Mouse (Mus musculus) myocyte (in vitro differentiated cells): ENCODE data around the gene Rnf145. TPM values are rescaled to one million over a fixed set of nuclear protein-coding genes. Genes with fewer than 3 reads are reported as not detected.

ENCODE experiments used
- H3K27me3 ChIP-seq: one replicate; pipeline ENCODE4 v1.6.1; 2011; ENCODE audit not compliant: control insufficient read depth, insufficient read depth, insufficient read length
- H3K36me3 ChIP-seq: one replicate; pipeline ENCODE4 v1.6.1; 2011; ENCODE audit not compliant: control insufficient read depth, insufficient read depth
- H3K4me2 ChIP-seq: one replicate; pipeline ENCODE4 v1.6.1; 2011; ENCODE audit warnings: low read depth, control low read depth
- H3K4me3 ChIP-seq: one replicate; pipeline ENCODE4 v1.5.1; 2011; ENCODE audit warnings: mild to moderate bottlenecking, control low read depth, moderate library complexity
- H3K79me2 ChIP-seq: one replicate; pipeline ENCODE4 v1.6.1; 2011; ENCODE audit not compliant: control insufficient read depth, insufficient read depth
- H3ac ChIP-seq: one replicate; pipeline ENCODE4 v1.6.1; 2011; ENCODE audit not compliant: control insufficient read depth, insufficient read length
- CEBPB ChIP-seq: IDR thresholded peaks from 2 replicates; pipeline ENCODE4 v1.6.1; 2011; ENCODE audit warnings: mild to moderate bottlenecking, moderate library complexity; ENCODE audit not compliant: poor library complexity, insufficient read depth, severe bottlenecking
- E2F4 ChIP-seq: IDR thresholded peaks from one replicate; pipeline ENCODE4 v1.6.1; 2011; ENCODE audit warnings: mild to moderate bottlenecking, control low read depth, moderate library complexity; ENCODE audit not compliant: insufficient read depth
- MAX ChIP-seq: IDR thresholded peaks from one replicate; pipeline ENCODE4 v1.6.1; 2011; ENCODE audit warnings: low read depth, mild to moderate bottlenecking, control low read depth
- MYOD1 ChIP-seq, 3 experiments: IDR thresholded peaks; one replicate each; pipeline ENCODE4 v1.6.1; 2011; ENCODE audit warnings: control low read depth in 2 of 3, low read depth in 2 of 3, mild to moderate bottlenecking in 2 of 3, moderate library complexity in 1 of 3; ENCODE audit not compliant: insufficient read length in 2 of 3, control insufficient read depth in 1 of 3
- MYOG ChIP-seq, 3 experiments: IDR thresholded peaks; one replicate each; pipeline ENCODE4 v1.6.1; 2011; ENCODE audit warnings: control low read depth in 2 of 3, low read depth in 2 of 3, mild to moderate bottlenecking in 2 of 3; ENCODE audit not compliant: insufficient read length in 2 of 3, control insufficient read depth in 1 of 3, insufficient read depth in 1 of 3
- POLR2A ChIP-seq: IDR thresholded peaks from one replicate; pipeline ENCODE4 v1.6.1; 2011; ENCODE audit warnings: low read depth, mild to moderate bottlenecking, control low read depth, moderate library complexity; ENCODE audit not compliant: insufficient read length
- POLR2AphosphoS2 ChIP-seq: IDR thresholded peaks from one replicate; pipeline ENCODE4 v1.6.1; 2011; ENCODE audit warnings: low read depth, control low read depth; ENCODE audit not compliant: insufficient read length
- REST ChIP-seq: IDR thresholded peaks from one replicate; pipeline ENCODE4 v1.6.1; 2011; ENCODE audit warnings: mild to moderate bottlenecking, control low read depth, moderate library complexity; ENCODE audit not compliant: insufficient read depth, insufficient read length
- SRF ChIP-seq: IDR thresholded peaks from one replicate; pipeline ENCODE4 v1.6.1; 2011; ENCODE audit warnings: low read depth; ENCODE audit not compliant: control insufficient read depth, insufficient read length
- TCF12 ChIP-seq: IDR thresholded peaks from one replicate; pipeline ENCODE4 v1.6.1; 2011; ENCODE audit warnings: mild to moderate bottlenecking, control low read depth; ENCODE audit not compliant: poor library complexity, insufficient read depth, severe bottlenecking
- TCF3 ChIP-seq: IDR thresholded peaks from one replicate; pipeline ENCODE4 v1.6.1; 2011; ENCODE audit warnings: low read depth, control low read depth; ENCODE audit not compliant: insufficient read length
- USF1 ChIP-seq: IDR thresholded peaks from one replicate; pipeline ENCODE4 v1.6.1; 2011; ENCODE audit warnings: low read depth, mild to moderate bottlenecking, control low read depth, moderate library complexity
- polyA plus RNA-seq: library from polyadenylated mRNA; unstranded; fragments of >200 nt; fragmentation: generic; extraction: Trizol; gene quantifications from one replicate; pipeline ENCODE4 v1.2.1, GENCODE M21; 2012; ENCODE audit warnings: missing spikeins

The Rnf145 gene
- polyA plus RNA-seq, 1 experiment, result 63.6 TPM

GRCm38 (mm10) chr11:44574391-44574790 is 55.6 kb downstream of the Rnf145 start:
- TF ChIP-seq MYOG (IDR thresholded peaks at IDR 0.05; ENCODE audit: control insufficient read depth in 1 of 3, insufficient read depth in 1 of 3, insufficient read length in 2 of 3, low read depth in 2 of 3) (no peak), TCF12 (no peak), SRF (no peak), CEBPB (no peak)
- H3K27me3 ChIP-seq, result no peaks in the 10 kb centered on the region
- no peak overlapping the region for H3K4me3 ChIP-seq
- H3K79me2 ChIP-seq, result no peaks in the 10 kb centered on the region
- no peak overlapping the region for H3K4me2 ChIP-seq
- no peaks in the 10 kb centered on the region for H3K36me3 ChIP-seq
- no peak overlapping the region for H3ac ChIP-seq

- TF ChIP-seq SRF (no peak), POLR2A (no peak), REST (no peak), TCF3 (no peak), E2F4 (no peak), POLR2AphosphoS2 (no peak), USF1 (no peak)
- Histone ChIP-seq H3K36me3 (no peaks in the 10 kb centered on the region), H3K79me2 (no peaks in the 10 kb centered on the region), H3ac (no peak overlapping the region), H3K27me3 (no peaks in the 10 kb centered on the region), H3K4me3 (no peak overlapping the region), H3K4me2 (no peak overlapping the region)
Observed at GRCm38 (mm10) chr11:44574820-44575219, 56.1 kb downstream of the Rnf145 start.

GRCm38 (mm10) chr11:44577911-44578310 is 59.1 kb downstream of the Rnf145 start:
- Histone ChIP-seq H3K4me3 (no peak overlapping the region), H3ac (no peak overlapping the region), H3K4me2 (no peak overlapping the region), H3K79me2 (no peaks in the 10 kb centered on the region), H3K27me3 (no peaks in the 10 kb centered on the region), H3K36me3 (no peaks in the 10 kb centered on the region)
- no peak for TF ChIP-seq MYOD1 (IDR thresholded peaks at IDR 0.05; ENCODE audit: control insufficient read depth in 1 of 3, insufficient read length in 2 of 3, low read depth in 2 of 3)

- H3K79me2 ChIP-seq, result no peaks in the 10 kb centered on the region
- TF ChIP-seq E2F4 (no peak), MYOD1 (IDR thresholded peaks at IDR 0.05; ENCODE audit: control insufficient read depth in 1 of 3, insufficient read length in 2 of 3, low read depth in 2 of 3) (no peak), MAX (no peak), SRF (no peak), USF1 (no peak)
- H3K27me3 ChIP-seq, result no peaks in the 10 kb centered on the region
- H3ac ChIP-seq, result no peak overlapping the region
- H3K4me2 ChIP-seq, result no peak overlapping the region
- no peaks in the 10 kb centered on the region for H3K36me3 ChIP-seq
- no peak overlapping the region for H3K4me3 ChIP-seq
Observed at GRCm38 (mm10) chr11:44581277-44581683, 62.5 kb downstream of the Rnf145 start.

GRCm38 (mm10) chr11:44586047-44586696 is 67.4 kb downstream of the Rnf145 start:
- Histone ChIP-seq H3ac (no peak overlapping the region), H3K79me2 (no peaks in the 10 kb centered on the region), H3K4me3 (no peak overlapping the region), H3K27me3 (no peaks in the 10 kb centered on the region), H3K4me2 (no peak overlapping the region), H3K36me3 (no peaks in the 10 kb centered on the region)
- TF ChIP-seq POLR2AphosphoS2 (no peak), E2F4 (no peak), TCF12 (no peak), TCF3 (no peak), USF1 (no peak), MYOD1 (IDR thresholded peaks at IDR 0.05; ENCODE audit: control insufficient read depth in 1 of 3, insufficient read length in 2 of 3, low read depth in 2 of 3) (no peak), MYOG (IDR thresholded peaks at IDR 0.05; ENCODE audit: control insufficient read depth in 1 of 3, insufficient read depth in 1 of 3, insufficient read length in 2 of 3, low read depth in 2 of 3) (no peak), POLR2A (no peak), SRF (no peak), REST (no peak), CEBPB (no peak)

GRCm38 (mm10) chr11:44593016-44593415 is 74.3 kb downstream of the Rnf145 start:
- H3ac ChIP-seq, result no peak overlapping the region
- no peaks in the 10 kb centered on the region for H3K36me3 ChIP-seq
- TF ChIP-seq POLR2AphosphoS2 (no peak), USF1 (no peak), CEBPB (no peak), MYOG (IDR thresholded peaks at IDR 0.05; ENCODE audit: control insufficient read depth in 1 of 3, insufficient read depth in 1 of 3, insufficient read length in 2 of 3, low read depth in 2 of 3) (no peak), MYOD1 (IDR thresholded peaks at IDR 0.05; ENCODE audit: control insufficient read depth in 1 of 3, insufficient read length in 2 of 3, low read depth in 2 of 3) (no peak), REST (no peak), E2F4 (no peak), TCF3 (no peak), TCF12 (no peak), MAX (no peak), SRF (no peak), POLR2A (no peak)
- H3K79me2 ChIP-seq, result no peaks in the 10 kb centered on the region
- H3K4me3 ChIP-seq, result no peak overlapping the region
- H3K4me2 ChIP-seq, result no peak overlapping the region
- no peaks in the 10 kb centered on the region for H3K27me3 ChIP-seq
